ENCODE assay signal across 18 mouse cellular contexts in the genomic region with DNA sequence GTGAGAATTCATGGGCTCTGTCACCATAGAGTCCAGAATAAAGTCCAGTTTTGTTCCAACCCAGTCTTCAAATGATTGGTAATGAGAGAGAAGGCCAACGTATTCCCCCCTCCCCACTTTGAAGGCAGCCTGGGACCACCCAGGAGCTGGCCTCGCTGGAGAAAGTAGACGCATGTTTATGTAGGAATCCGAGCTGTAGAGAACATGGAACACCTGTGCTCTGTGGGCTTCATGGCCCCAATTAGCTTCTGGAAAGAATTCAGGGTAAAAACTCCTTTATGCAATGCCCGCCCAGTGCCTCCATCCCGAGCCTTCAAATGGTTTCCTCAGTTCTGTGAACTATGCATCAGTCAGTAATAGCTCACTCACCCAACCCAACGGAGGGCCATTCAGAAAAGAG.
"Had no signal": no experiment of that assay in that cellular context is flagged by ENCODE, and none has a peak within 500 bp of the region (broad histone marks: within the 10 kb centered on the region; RNA-seq: fewer than 3 reads in every experiment).

No protein-coding gene starts in this region.

- H3K9me3 ChIP-seq: kidney, embryonic 15.5 days; liver, embryonic 13.5 days; lung, embryonic 15.5 days; midbrain, embryonic 12.5 days; midbrain, embryonic 15.5 days; neural tube, embryonic 12.5 days; neural tube, embryonic 15.5 days; stomach, embryonic 15.5 days had no signal

- H3K4me1 ChIP-seq: kidney, embryonic 15.5 days; liver, embryonic 13.5 days; midbrain, embryonic 12.5 days; midbrain, embryonic 15.5 days; neural tube, embryonic 12.5 days; neural tube, embryonic 15.5 days; stomach, embryonic 15.5 days had no signal

- H3K4me3 ChIP-seq: kidney, embryonic 15.5 days; liver, embryonic 13.5 days; lung, embryonic 15.5 days; midbrain, embryonic 12.5 days; midbrain, embryonic 15.5 days; neural tube, embryonic 12.5 days; neural tube, embryonic 15.5 days; stomach, embryonic 15.5 days had no signal

- DNase-seq: kidney, adult 11 months; kidney, adult 8-10 months; kidney, postnatal 10 days; kidney, postnatal 36 days; left cerebral cortex, postnatal 4 days; liver, embryonic 13.5 days; right cerebral cortex, adult 18-20 months; right cerebral cortex, postnatal 25 days; spleen, adult 18-20 months; thymus, postnatal 25 days had no signal

- H3K27ac ChIP-seq: kidney, embryonic 15.5 days; liver, embryonic 13.5 days; lung, embryonic 15.5 days; macrophage; midbrain, embryonic 12.5 days; midbrain, embryonic 15.5 days; neural tube, embryonic 12.5 days; neural tube, embryonic 15.5 days; stomach, embryonic 15.5 days had no signal

- H3K27me3 ChIP-seq: kidney, embryonic 15.5 days; liver, embryonic 13.5 days; lung, embryonic 15.5 days; midbrain, embryonic 12.5 days; midbrain, embryonic 15.5 days; neural tube, embryonic 12.5 days; neural tube, embryonic 15.5 days; stomach, embryonic 15.5 days had no signal

- H3K9ac ChIP-seq: kidney, embryonic 15.5 days; liver, embryonic 13.5 days; lung, embryonic 15.5 days; midbrain, embryonic 12.5 days; midbrain, embryonic 15.5 days; neural tube, embryonic 12.5 days; neural tube, embryonic 15.5 days; stomach, embryonic 15.5 days had no signal

- ATAC-seq: midbrain, embryonic 15.5 days had no signal

- H3K36me3 ChIP-seq: kidney, embryonic 15.5 days; liver, embryonic 13.5 days; lung, embryonic 15.5 days; midbrain, embryonic 12.5 days; midbrain, embryonic 15.5 days; neural tube, embryonic 12.5 days; neural tube, embryonic 15.5 days; stomach, embryonic 15.5 days had no signal

- H3K4me2 ChIP-seq: kidney, embryonic 15.5 days; liver, embryonic 13.5 days; lung, embryonic 15.5 days; midbrain, embryonic 12.5 days; midbrain, embryonic 15.5 days; neural tube, embryonic 12.5 days; neural tube, embryonic 15.5 days; stomach, embryonic 15.5 days had no signal
